Mouse (Mus musculus) lung, embryonic 16.5 days (tissue): ENCODE measurements at regions not wholly inside any gene's neighbourhood (a gene's known extent, or its start where the extent isn't known, plus 50 kb on each side); places are given as distances from the start of the nearest gene placed in this dataset.

ENCODE experiments used
- ATAC-seq: fragments of 200-750 bp; cut with Nextera tagmentation; 2 replicates; pipeline ENCODE4 v1.8.0; 2017; ENCODE audit warnings: low read depth, mild to moderate bottlenecking, moderate library complexity
- H3K27ac ChIP-seq: fragments of 300-500 bp; sonication (generic); 2 replicates; pipeline ENCODE4 v1.5.1; 2014; ENCODE audit warnings: mild to moderate bottlenecking, control low read depth, low read length
- H3K27me3 ChIP-seq: fragments of 300-500 bp; sonication (generic); 2 replicates; pipeline ENCODE4 v1.6.1; 2014; ENCODE audit warnings: low read depth, low read length, mixed read lengths; ENCODE audit not compliant: control insufficient read depth, insufficient read depth
- H3K36me3 ChIP-seq: fragments of 300-500 bp; sonication (generic); 2 replicates; pipeline ENCODE4 v1.6.1; 2014; ENCODE audit warnings: low read length; ENCODE audit not compliant: control insufficient read depth, insufficient read depth
- H3K4me1 ChIP-seq: fragments of 300-500 bp; sonication (generic); replicated peaks from 2 replicates; pipeline ENCODE4 v1.6.1; 2014; ENCODE audit warnings: low read length, mixed read lengths; ENCODE audit not compliant: control insufficient read depth, insufficient read depth
- H3K4me2 ChIP-seq: fragments of 300-500 bp; sonication (generic); 2 replicates; pipeline ENCODE4 v1.6.1; 2014; ENCODE audit warnings: low read depth, low read length, control low read depth
- H3K4me3 ChIP-seq: fragments of 300-500 bp; sonication (generic); 2 replicates; pipeline ENCODE4 v1.5.1; 2014; ENCODE audit warnings: mild to moderate bottlenecking, low read length, control low read depth
- H3K9ac ChIP-seq: fragments of 300-500 bp; sonication (generic); 2 replicates; pipeline ENCODE4 v1.6.1; 2014; ENCODE audit warnings: low read length, control low read depth
- H3K9me3 ChIP-seq: fragments of 300-500 bp; sonication (generic); 2 replicates; pipeline ENCODE4 v1.6.1; 2016; ENCODE audit warnings: low read length; ENCODE audit not compliant: control insufficient read depth
- WGBS: fragments of 180-500 bp; shearing (Covaris S2); extraction: QIAGEN DNeasy Blood & Tissue Kit; methylation state at CpG from one replicate; pipeline ENCODE4 v1.1.7; 2014; 5-methylcytosine and 5-hydroxymethylcytosine counted together

GRCm38 (mm10) chr10:91701822-91702221 lies 520.7 kb upstream of the Tmpo start:
- H3K4me1 ChIP-seq: no peaks in the 10 kb centered on the region
- H3K9ac ChIP-seq: no peak overlapping the region
- no peak overlapping the region for H3K4me2 ChIP-seq
- no peaks in the 10 kb centered on the region for H3K9me3 ChIP-seq
- no peak overlapping the region for H3K4me3 ChIP-seq
- WGBS: 68% methylated on average over 3 of the region's 3 CpGs
- ATAC-seq: no peak
- H3K27me3 ChIP-seq: no peaks in the 10 kb centered on the region
- H3K36me3 ChIP-seq: no peaks in the 10 kb centered on the region
- no peak overlapping the region for H3K27ac ChIP-seq

GRCm38 (mm10) chr10:91686082-91686618 lies 505.0 kb upstream of the Tmpo start:
- Histone ChIP-seq H3K4me3 (no peak overlapping the region), H3K9me3 (no peaks in the 10 kb centered on the region), H3K36me3 (no peaks in the 10 kb centered on the region), H3K9ac (no peak overlapping the region), H3K4me1 (no peaks in the 10 kb centered on the region), H3K27ac (no peak overlapping the region), H3K27me3 (no peaks in the 10 kb centered on the region), H3K4me2 (no peak overlapping the region)
- no peak for ATAC-seq
- 62% methylated on average over 8 of the region's 8 CpGs for WGBS

- H3K9me3 ChIP-seq: no peaks in the 10 kb centered on the region
- no peak overlapping the region for H3K9ac ChIP-seq
- no peaks in the 10 kb centered on the region for H3K4me1 ChIP-seq
- no peak overlapping the region for H3K27ac ChIP-seq
- H3K4me3 ChIP-seq: no peak overlapping the region
- ATAC-seq: no peak
- H3K27me3 ChIP-seq: no peaks in the 10 kb centered on the region
- H3K4me2 ChIP-seq: no peak overlapping the region
- no peaks in the 10 kb centered on the region for H3K36me3 ChIP-seq
- 31% methylated on average over 8 of the region's 8 CpGs for WGBS
Measured at GRCm38 (mm10) chr10:91685164-91686027, 504.3 kb upstream of the Tmpo start.

- ATAC-seq: no peak
- Histone ChIP-seq H3K36me3 (no peaks in the 10 kb centered on the region), H3K4me2 (no peak overlapping the region), H3K4me3 (no peak overlapping the region), H3K9me3 (no peaks in the 10 kb centered on the region), H3K4me1 (no peaks in the 10 kb centered on the region), H3K9ac (no peak overlapping the region), H3K27me3 (no peaks in the 10 kb centered on the region), H3K27ac (no peak overlapping the region)
Measured at GRCm38 (mm10) chr10:91679641-91680040, 498.5 kb upstream of the Tmpo start.

GRCm38 (mm10) chr10:91637911-91638310 lies 456.8 kb upstream of the Tmpo start:
- no peaks in the 10 kb centered on the region for H3K27me3 ChIP-seq
- no peak overlapping the region for H3K4me2 ChIP-seq
- H3K36me3 ChIP-seq: no peaks in the 10 kb centered on the region
- H3K9ac ChIP-seq: no peak overlapping the region
- H3K27ac ChIP-seq: no peak overlapping the region
- no peaks in the 10 kb centered on the region for H3K9me3 ChIP-seq
- no peak overlapping the region for H3K4me3 ChIP-seq
- H3K4me1 ChIP-seq: no peaks in the 10 kb centered on the region
- ATAC-seq: no peak

- Histone ChIP-seq H3K4me3 (no peak overlapping the region), H3K9ac (no peak overlapping the region), H3K4me1 (no peaks in the 10 kb centered on the region), H3K36me3 (no peaks in the 10 kb centered on the region), H3K27me3 (no peaks in the 10 kb centered on the region), H3K4me2 (no peak overlapping the region), H3K9me3 (no peaks in the 10 kb centered on the region), H3K27ac (no peak overlapping the region)
- WGBS: 75% methylated on average over 6 of the region's 6 CpGs
- no peak for ATAC-seq
Measured at GRCm38 (mm10) chr10:91628672-91629071, 447.6 kb upstream of the Tmpo start.

- Histone ChIP-seq H3K9me3 (no peaks in the 10 kb centered on the region), H3K27ac (no peak overlapping the region), H3K27me3 (no peaks in the 10 kb centered on the region), H3K4me3 (no peak overlapping the region), H3K9ac (no peak overlapping the region), H3K4me2 (no peak overlapping the region), H3K4me1 (no peaks in the 10 kb centered on the region), H3K36me3 (no peaks in the 10 kb centered on the region)
- no peak for ATAC-seq
- 67% methylated on average over 2 of the region's 2 CpGs for WGBS
Measured at GRCm38 (mm10) chr10:91622281-91622680, 441.2 kb upstream of the Tmpo start.

GRCm38 (mm10) chr10:91613794-91614479 lies 432.8 kb upstream of the Tmpo start:
- H3K9ac ChIP-seq: no peak overlapping the region
- H3K36me3 ChIP-seq: no peaks in the 10 kb centered on the region
- no peak for ATAC-seq
- H3K9me3 ChIP-seq: no peaks in the 10 kb centered on the region
- no peak overlapping the region for H3K27ac ChIP-seq
- H3K4me3 ChIP-seq: no peak overlapping the region
- H3K27me3 ChIP-seq: no peaks in the 10 kb centered on the region
- no peak overlapping the region for H3K4me2 ChIP-seq
- WGBS: 59% methylated on average over 8 of the region's 8 CpGs
- no peaks in the 10 kb centered on the region for H3K4me1 ChIP-seq

GRCm38 (mm10) chr10:91612052-91612451 lies 430.9 kb upstream of the Tmpo start:
- Histone ChIP-seq H3K9me3 (no peaks in the 10 kb centered on the region), H3K4me1 (no peaks in the 10 kb centered on the region), H3K4me2 (no peak overlapping the region), H3K27ac (no peak overlapping the region), H3K27me3 (no peaks in the 10 kb centered on the region), H3K9ac (no peak overlapping the region), H3K36me3 (no peaks in the 10 kb centered on the region), H3K4me3 (no peak overlapping the region)
- 83% methylated on average over 4 of the region's 4 CpGs for WGBS
- no peak for ATAC-seq
